ENCODE assay signal across 9 mouse cellular contexts in the genomic region with DNA sequence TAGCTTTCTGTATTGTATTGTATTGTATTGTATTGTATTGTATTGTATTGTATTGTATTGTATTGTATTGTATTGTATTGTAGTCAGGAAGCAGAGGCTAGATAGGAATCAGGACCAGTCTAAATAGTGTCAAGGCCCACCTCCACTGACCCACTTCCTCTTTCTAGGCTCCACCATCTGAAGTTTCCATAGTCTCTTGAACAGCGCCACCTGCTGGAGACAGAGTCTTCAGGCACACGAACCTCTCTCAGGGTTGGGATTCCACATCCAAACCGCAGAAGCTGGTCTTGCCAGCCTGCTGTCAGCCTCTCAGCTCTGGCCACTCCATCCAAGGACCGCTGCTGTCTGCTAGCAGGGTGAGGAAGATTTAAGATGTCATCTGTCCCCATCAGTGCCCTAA.
A peak's percentile ranks its signal among the peaks of the same experiment; 100 is the strongest.
DNase-seq lines count a peak whose midpoint lies in the region; TF ChIP-seq lines count a peak whose summit lies in the region.
"Had no signal": no experiment of that assay in that cellular context is flagged by ENCODE, and none has a peak within 500 bp of the region (broad histone marks: within the 10 kb centered on the region; RNA-seq: fewer than 3 reads in every experiment).

No protein-coding gene starts in this region.

- DNase-seq in B cell, adult 2 months: peak; percentile 78 to 79
- DNase-seq in ES-E14 (ENCODE audit: low read depth, low spot score): peak; percentile 74
- peak; percentile 84 to 87 for DNase-seq in cerebellum, postnatal 10 days
- DNase-seq in frontal cortex, postnatal 25 days (ENCODE audit: low spot score in 2 of 2): peak; percentile 31
- peak; percentile 61 to 83 for DNase-seq in kidney, postnatal 36 days
- DNase-seq in lung, postnatal 14 days: peak; percentile 78
- peak; percentile 37 for DNase-seq in skeletal muscle tissue, adult 2 months (ENCODE audit: low read depth, low spot score)
- DNase-seq in yolk sac, embryonic 10.5 days (ENCODE audit: low spot score): no peak

- no peaks in the 10 kb centered on the region for H3K4me1 ChIP-seq in ES-E14 (ENCODE audit: control insufficient read depth in 2 of 2, insufficient read depth in 2 of 2, low read length in 2 of 2, poor library complexity in 1 of 2)

- H3K27ac ChIP-seq in ES-E14 (ENCODE audit: insufficient read depth, low read depth, low read length, poor library complexity, severe bottlenecking): no peak overlapping the region
- H3K27ac ChIP-seq: neural tube, embryonic 13.5 days had no signal

- H3K9ac ChIP-seq in ES-E14 (ENCODE audit: insufficient read depth, low read depth, low read length, poor library complexity, severe bottlenecking): no peak overlapping the region
- H3K9ac ChIP-seq: neural tube, embryonic 13.5 days had no signal

- H3K9me3 ChIP-seq in ES-E14 (ENCODE audit: control insufficient read depth, insufficient read depth, low read depth, low read length): no peaks in the 10 kb centered on the region
- H3K9me3 ChIP-seq: neural tube, embryonic 13.5 days had no signal

- H3K36me3 ChIP-seq in ES-E14 (ENCODE audit: control insufficient read depth, insufficient read depth, low read length, poor library complexity, severe bottlenecking): no peaks in the 10 kb centered on the region
- H3K36me3 ChIP-seq: neural tube, embryonic 13.5 days had no signal

- in situ Hi-C loops in ES-E14 (cut with MboI; ENCODE audit: low sequenced_read_pairs in 2 of 2, unreplicated experiment in 2 of 2): loop anchor here in 1 of 2 experiments (10.0 kb wide), 1 partner anchor 90 kb away; no protein-coding TSS in a partner anchor

- H3K4me3 ChIP-seq in ES-E14 (ENCODE audit: insufficient read depth in 1 of 2, low read depth in 1 of 2, low read length in 2 of 2, poor library complexity in 1 of 2, severe bottlenecking in 1 of 2): no peak overlapping the region
- H3K4me3 ChIP-seq: neural tube, embryonic 13.5 days had no signal

TF ChIP-seq in ES-E14, 5 proteins besides CTCF, POLR2A, EP300 and RAD21:
- TF ChIP-seq ZC3H11A (IDR thresholded peaks at IDR 0.05; ENCODE audit: borderline replicate concordance, low read depth, low read length): peak; percentile 65
- no peak for TF ChIP-seq HCFC1 (IDR thresholded peaks at IDR 0.05; ENCODE audit: borderline replicate concordance, insufficient read depth, low read length)
- no peak for TF ChIP-seq MAFK (IDR thresholded peaks at IDR 0.05; ENCODE audit: insufficient read depth, low read depth, low read length)
- TF ChIP-seq ZNF384 (IDR thresholded peaks at IDR 0.05; ENCODE audit: low read depth, low read length): no peak
- no peak for TF ChIP-seq CHD2 (IDR thresholded peaks at IDR 0.05; ENCODE audit: low read depth, low read length)
